26 mouse cellular contexts compared by ENCODE assay signal in the genomic region with DNA sequence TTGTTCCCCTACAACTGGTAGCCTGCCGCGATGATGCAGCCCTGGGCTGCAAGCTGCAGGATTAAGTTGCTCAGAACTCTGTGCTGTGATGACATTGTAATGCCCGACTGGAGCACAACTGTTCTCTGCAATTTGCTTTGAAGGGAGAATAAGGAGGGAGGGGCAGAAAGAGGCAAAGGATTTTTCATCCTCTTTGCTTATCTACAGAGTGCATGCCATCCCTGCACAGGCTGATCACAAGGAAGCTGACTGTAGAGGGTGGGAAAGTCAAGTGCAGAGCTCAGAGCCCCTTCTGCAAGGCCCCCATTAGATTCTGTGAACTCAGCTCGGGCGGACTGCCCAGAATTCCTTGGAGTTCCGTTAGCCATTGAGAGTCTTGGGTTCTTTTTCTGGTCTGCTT.
A peak's percentile ranks its signal among the peaks of the same experiment; 100 is the strongest.
DNase-seq lines count a peak whose midpoint lies in the region; ATAC-seq and TF ChIP-seq lines count a peak whose summit lies in the region.
"Had no signal": no experiment of that assay in that cellular context is flagged by ENCODE, and none has a peak within 500 bp of the region (broad histone marks: within the 10 kb centered on the region; RNA-seq: fewer than 3 reads in every experiment).

No protein-coding gene starts in this region.

- intact Hi-C loops in left cerebral cortex, postnatal 4 days (cut with DNase I) = no loop called here
- intact Hi-C loops in left cerebral cortex, postnatal 10 days (cut with DNase I) = no loop called here

- ATAC-seq in heart, embryonic 13.5 days (ENCODE audit: extremely low read depth, insufficient number of reproducible peaks, low FRiP score, low TSS enrichment) = no peak
- no peak for ATAC-seq in limb, embryonic 14.5 days (ENCODE audit: low FRiP score, low read depth)
- ATAC-seq in midbrain, embryonic 15.5 days (replicated peaks) = peak; percentile 45; the same call in 1 of the 2 replicates
- ATAC-seq: hindbrain, postnatal 0 days; intestine, embryonic 16.5 days; liver, postnatal 0 days; Patski had no signal

- H3K27me3 ChIP-seq in heart, embryonic 13.5 days (replicated peaks) = no peaks in the 10 kb centered on the region
- no peaks in the 10 kb centered on the region for H3K27me3 ChIP-seq in heart, embryonic 10.5 days (ENCODE audit: insufficient read depth, poor library complexity, severe bottlenecking)
- H3K27me3 ChIP-seq in limb, embryonic 14.5 days (ENCODE audit: control insufficient read depth, insufficient read depth, low read length) = no peaks in the 10 kb centered on the region
- H3K27me3 ChIP-seq in midbrain, embryonic 15.5 days (replicated peaks) = no peaks in the 10 kb centered on the region
- H3K27me3 ChIP-seq: embryonic facial prominence, embryonic 12.5 days; forebrain, embryonic 12.5 days; megakaryocyte, embryonic 14.5 days had no signal

- no peak overlapping the region for H3K4me2 ChIP-seq in heart, embryonic 13.5 days
- H3K4me2 ChIP-seq in limb, embryonic 14.5 days (replicated peaks; ENCODE audit: low read depth, low read length, severe bottlenecking) = no peak overlapping the region
- H3K4me2 ChIP-seq in midbrain, embryonic 15.5 days = no peak overlapping the region
- H3K4me2 ChIP-seq: embryonic facial prominence, embryonic 12.5 days; forebrain, embryonic 12.5 days; liver, embryonic 11.5 days had no signal

- H3K9ac ChIP-seq in heart, embryonic 13.5 days = no peak overlapping the region
- no peak overlapping the region for H3K9ac ChIP-seq in limb, embryonic 14.5 days (ENCODE audit: low read depth, low read length, severe bottlenecking)
- no peak overlapping the region for H3K9ac ChIP-seq in midbrain, embryonic 15.5 days
- H3K9ac ChIP-seq: embryonic facial prominence, embryonic 12.5 days; forebrain, embryonic 12.5 days; liver, postnatal 0 days had no signal

- 39% methylated on average over 6 of the region's 6 CpGs for WGBS in heart, embryonic 13.5 days
- WGBS in heart, embryonic 10.5 days = 66% methylated on average over 6 of the region's 6 CpGs
- WGBS in limb, embryonic 14.5 days = 57% methylated on average over 6 of the region's 6 CpGs
- WGBS in midbrain, embryonic 15.5 days = 23% methylated on average over 6 of the region's 6 CpGs

- H3K4me1 ChIP-seq in heart, embryonic 13.5 days = peaks cover 13% of the 10 kb centered on the region
- peaks cover 3% of the 10 kb centered on the region; the same call in 1 of the 2 replicates for H3K4me1 ChIP-seq in heart, embryonic 10.5 days
- H3K4me1 ChIP-seq in limb, embryonic 14.5 days (ENCODE audit: control insufficient read depth, insufficient read depth, low read length) = no peaks in the 10 kb centered on the region
- H3K4me1 ChIP-seq in midbrain, embryonic 15.5 days = 0 out of 2 replicates have a peak, but pooled peaks cover 6% of the 10 kb centered on the region
- H3K4me1 ChIP-seq: embryonic facial prominence, embryonic 12.5 days; megakaryocyte, embryonic 14.5 days had no signal

- no peak overlapping the region for H3K4me3 ChIP-seq in heart, embryonic 13.5 days
- H3K4me3 ChIP-seq in heart, embryonic 10.5 days = no peak overlapping the region
- no peak overlapping the region for H3K4me3 ChIP-seq in limb, embryonic 14.5 days (replicated peaks; ENCODE audit: low read length)
- no peak overlapping the region for H3K4me3 ChIP-seq in midbrain, embryonic 15.5 days
- H3K4me3 ChIP-seq: embryonic facial prominence, embryonic 12.5 days; erythroblast, embryonic 14.5 days; forebrain, embryonic 12.5 days; gastrocnemius, adult 2 months; megakaryocyte, embryonic 14.5 days; myocyte had no signal

- peak overlapping the region; percentile 17 for H3K27ac ChIP-seq in heart, embryonic 13.5 days (replicated peaks)
- H3K27ac ChIP-seq in heart, embryonic 10.5 days = no peak overlapping the region
- no peak overlapping the region for H3K27ac ChIP-seq in limb, embryonic 14.5 days (replicated peaks; ENCODE audit: low read depth, low read length)
- H3K27ac ChIP-seq in midbrain, embryonic 15.5 days = no peak overlapping the region
- H3K27ac ChIP-seq: embryonic facial prominence, embryonic 12.5 days; forebrain, embryonic 12.5 days; gastrocnemius, adult 2 months; hindbrain, postnatal 0 days had no signal

- DNase-seq in heart, embryonic 10.5 days (ENCODE audit: low spot score) = no peak
- DNase-seq in left cerebral cortex, postnatal 4 days = peak; percentile 12
- no peak for DNase-seq in left cerebral cortex, postnatal 10 days (ENCODE audit: extremely low spot score in 1 of 2, low spot score in 2 of 2)
- peak; percentile 27 for DNase-seq in limb, embryonic 14.5 days (ENCODE audit: low spot score)
- no peak for DNase-seq in cerebellum, adult 11-12 months
- DNase-seq: adrenal gland, postnatal 36 days; cerebellum, adult 11 months; gastrocnemius, adult 2 months; layer of hippocampus, adult 9-11 months; liver, postnatal 0 days; lung, postnatal 10 days; right cerebral cortex, adult 18-20 months; right cerebral cortex, postnatal 4 days; thymus, postnatal 14 days had no signal

- no peaks in the 10 kb centered on the region for H3K36me3 ChIP-seq in heart, embryonic 13.5 days
- H3K36me3 ChIP-seq in heart, embryonic 10.5 days = no peaks in the 10 kb centered on the region
- H3K36me3 ChIP-seq in limb, embryonic 14.5 days (ENCODE audit: control insufficient read depth, insufficient read depth, low read length) = no peaks in the 10 kb centered on the region
- no peaks in the 10 kb centered on the region for H3K36me3 ChIP-seq in midbrain, embryonic 15.5 days (replicated peaks)
- H3K36me3 ChIP-seq: embryonic facial prominence, embryonic 12.5 days; forebrain, embryonic 12.5 days; G1E had no signal

- TF ChIP-seq POLR2A in limb, embryonic 14.5 days (IDR thresholded peaks at IDR 0.05; ENCODE audit: borderline replicate concordance, extremely low read depth, insufficient read depth, insufficient read length) = no peak

- peaks cover 10% of the 10 kb centered on the region for H3K9me3 ChIP-seq in heart, embryonic 13.5 days
- H3K9me3 ChIP-seq in heart, embryonic 10.5 days = no peaks in the 10 kb centered on the region
- no peaks in the 10 kb centered on the region for H3K9me3 ChIP-seq in limb, embryonic 14.5 days (ENCODE audit: control insufficient read depth, low read length)
- H3K9me3 ChIP-seq in midbrain, embryonic 15.5 days = no peaks in the 10 kb centered on the region
- H3K9me3 ChIP-seq: embryonic facial prominence, embryonic 12.5 days had no signal

Comparison
In these comparisons a context has a peak if more than half of its experiments do, and no peak if none do; other contexts are left out.
1. DNase-seq: peak in left cerebral cortex, postnatal 4 days (single experiment) and limb, embryonic 14.5 days (single experiment); none in heart, embryonic 10.5 days (single experiment), left cerebral cortex, postnatal 10 days (0 of 2) and cerebellum, adult 11-12 months (single experiment).